Mouse (Mus musculus) CH12.LX (cell line): Measurements from ENCODE around the gene Slc4a8.

Experiments
- CHD1 ChIP-seq: IDR thresholded peaks from 2 replicates; pipeline ENCODE4 v1.6.1; 2012; ENCODE audit warnings: low read depth, low read length, improper control_type of control experiment, inconsistent platforms
- CTCF ChIP-seq, 2 experiments: IDR thresholded peaks in 1 of 2; conservative IDR thresholded peaks in 1 of 2; 2 replicates each; pipeline ENCODE4 v1.5.1; 2011 to 2012; ENCODE audit warnings: low read depth in 2 of 2, low read length in 2 of 2, improper control_type of control experiment in 1 of 2, inconsistent platforms in 1 of 2, mild to moderate bottlenecking in 1 of 2, moderate library complexity in 1 of 2
- USF2 ChIP-seq: conservative IDR thresholded peaks from 2 replicates; pipeline ENCODE4 v1.6.1; 2011; ENCODE audit warnings: low read depth, low read length, improper control_type of control experiment

- TF ChIP-seq CHD1 (no peak), CTCF (conservative IDR thresholded peaks at IDR 0.05 in 1 of 2, IDR thresholded peaks at IDR 0.05 in 1 of 2; ENCODE audit: low read depth in 2 of 2, low read length in 2 of 2) (no peak), USF2 (no peak)
Observed at GRCm38 (mm10) chr15:100776424-100776823, 14.9 kb downstream of the Slc4a8 start.
